Mouse (Mus musculus) megakaryocyte, embryonic 14.5 days (primary cell): ENCODE measurements around the gene 1700025G04Rik. TPM values are rescaled to one million over a fixed set of nuclear protein-coding genes. Genes with fewer than 3 reads are reported as not detected.

ENCODE experiments used
- H3K27me3 ChIP-seq: replicated peaks from 2 replicates; pipeline ENCODE3; 2012; ENCODE audit warnings: inconsistent platforms
- H3K36me3 ChIP-seq: replicated peaks from 2 replicates; pipeline ENCODE3; 2012; ENCODE audit warnings: low read length, inconsistent platforms, mixed read lengths
- H3K4me1 ChIP-seq: 2 replicates; pipeline ENCODE4 v1.6.1; 2012; ENCODE audit warnings: inconsistent platforms
- H3K4me3 ChIP-seq: replicated peaks from 2 replicates; pipeline ENCODE3; 2012; ENCODE audit warnings: moderate library complexity, mild to moderate bottlenecking, inconsistent platforms
- H3K9me3 ChIP-seq: 2 replicates; pipeline ENCODE4 v1.6.1; 2012; ENCODE audit warnings: inconsistent platforms
- FLI1 ChIP-seq: IDR thresholded peaks from 2 replicates; pipeline ENCODE4 v1.6.1; 2012; ENCODE audit warnings: low read length, inconsistent platforms, mixed read lengths
- GATA1 ChIP-seq: IDR thresholded peaks from 3 replicates; pipeline ENCODE4 v1.6.1; 2012; ENCODE audit warnings: mixed read lengths, low read length, inconsistent platforms, borderline replicate concordance
- polyA plus RNA-seq: library from polyadenylated mRNA; stranded (reverse); fragments of >175 nt; gene quantifications from 2 replicates; pipeline ENCODE4 v1.2.3, GENCODE M21; 2012; ENCODE audit warnings: low replicate concordance; ENCODE audit not compliant: insufficient read depth

Gene 1700025G04Rik
- polyA plus RNA-seq, 1 experiment = 1.1 TPM

- Histone ChIP-seq H3K36me3 (peaks cover 25% of the 10 kb centered on the region), H3K4me3 (peak overlapping the region; percentile 23), H3K4me1 (peaks cover 26% of the 10 kb centered on the region), H3K9me3 (no peaks in the 10 kb centered on the region), H3K27me3 (no peaks in the 10 kb centered on the region)
- TF ChIP-seq GATA1 (no peak), FLI1 (no peak)
Measured at GRCm38 (mm10) chr1:152008473-152008991, 81.4 kb downstream of the 1700025G04Rik start.

GRCm38 (mm10) chr1:152006529-152006928, 83.4 kb downstream of the 1700025G04Rik start:
- H3K9me3 ChIP-seq = no peaks in the 10 kb centered on the region
- H3K4me3 ChIP-seq = no peak overlapping the region
- peaks cover 23% of the 10 kb centered on the region for H3K4me1 ChIP-seq
- TF ChIP-seq FLI1 (no peak), GATA1 (no peak)
- peaks cover 28% of the 10 kb centered on the region for H3K36me3 ChIP-seq
- H3K27me3 ChIP-seq = no peaks in the 10 kb centered on the region

DNA sequence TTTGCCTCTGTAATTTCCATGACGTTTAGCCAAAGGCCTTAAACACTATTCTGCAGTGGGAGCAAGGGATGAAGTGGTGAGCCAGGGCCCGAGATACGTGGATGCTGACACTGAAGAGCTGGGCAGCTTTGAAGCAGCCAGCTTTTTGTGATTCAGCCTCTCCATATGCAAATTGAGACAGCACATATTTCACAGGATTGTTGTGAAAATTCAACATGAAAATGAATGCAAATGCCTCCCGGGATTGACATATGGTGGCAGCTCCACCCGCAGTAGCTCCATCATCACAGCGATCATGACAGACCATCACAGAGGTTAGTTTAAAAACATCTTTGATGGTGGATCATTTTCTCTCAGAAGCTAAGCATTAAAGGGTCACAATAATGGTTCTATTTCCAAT, 85.4 kb downstream of the 1700025G04Rik start:
- Histone ChIP-seq H3K4me1 (peaks cover 24% of the 10 kb centered on the region), H3K9me3 (no peaks in the 10 kb centered on the region), H3K27me3 (no peaks in the 10 kb centered on the region), H3K36me3 (peaks cover 28% of the 10 kb centered on the region), H3K4me3 (no peak overlapping the region)
- TF ChIP-seq GATA1 (no peak), FLI1 (no peak)

GRCm38 (mm10) chr1:152000461-152000860, 89.5 kb downstream of the 1700025G04Rik start:
- H3K27me3 ChIP-seq = no peaks in the 10 kb centered on the region
- H3K9me3 ChIP-seq = no peaks in the 10 kb centered on the region
- TF ChIP-seq FLI1 = no peak
- no peak for TF ChIP-seq GATA1
- peaks cover 16% of the 10 kb centered on the region for H3K36me3 ChIP-seq
- no peak overlapping the region for H3K4me3 ChIP-seq
- H3K4me1 ChIP-seq = peaks cover 19% of the 10 kb centered on the region

GRCm38 (mm10) chr1:151999424-151999842, 90.5 kb downstream of the 1700025G04Rik start:
- TF ChIP-seq FLI1 (no peak), GATA1 (no peak)
- Histone ChIP-seq H3K36me3 (peaks cover 8% of the 10 kb centered on the region), H3K4me1 (peaks cover 19% of the 10 kb centered on the region), H3K4me3 (no peak overlapping the region), H3K27me3 (no peaks in the 10 kb centered on the region), H3K9me3 (no peaks in the 10 kb centered on the region)

- Histone ChIP-seq H3K27me3 (no peaks in the 10 kb centered on the region), H3K9me3 (no peaks in the 10 kb centered on the region), H3K4me1 (peaks cover 19% of the 10 kb centered on the region), H3K4me3 (no peak overlapping the region), H3K36me3 (peaks cover 6% of the 10 kb centered on the region)
- no peak for TF ChIP-seq GATA1
- no peak for TF ChIP-seq FLI1
Measured at GRCm38 (mm10) chr1:151998721-151999206, 91.2 kb downstream of the 1700025G04Rik start.

DNA sequence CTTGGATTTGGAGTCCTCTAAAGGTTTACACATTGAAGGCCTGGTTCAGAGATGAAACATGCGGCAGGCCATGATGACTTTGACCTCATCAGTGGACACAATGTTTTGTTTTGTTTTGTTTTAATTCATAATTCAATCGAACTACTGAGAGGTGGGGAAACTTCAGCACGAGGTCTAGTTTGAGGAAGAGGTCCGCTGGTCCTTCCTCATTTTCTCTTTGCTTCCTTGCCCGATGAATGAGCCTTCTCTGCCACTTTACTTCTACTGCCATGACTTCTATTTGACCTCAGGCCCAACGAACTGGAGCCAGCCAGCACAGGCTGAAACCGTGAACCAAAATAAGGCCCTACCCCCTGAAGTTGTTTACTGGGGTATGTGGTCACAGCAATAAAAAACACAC, 92.3 kb downstream of the 1700025G04Rik start:
- Histone ChIP-seq H3K27me3 (no peaks in the 10 kb centered on the region), H3K9me3 (no peaks in the 10 kb centered on the region), H3K4me3 (no peak overlapping the region), H3K36me3 (peaks cover 4% of the 10 kb centered on the region), H3K4me1 (peaks cover 19% of the 10 kb centered on the region)
- no peak for TF ChIP-seq FLI1
- TF ChIP-seq GATA1 = no peak

DNA sequence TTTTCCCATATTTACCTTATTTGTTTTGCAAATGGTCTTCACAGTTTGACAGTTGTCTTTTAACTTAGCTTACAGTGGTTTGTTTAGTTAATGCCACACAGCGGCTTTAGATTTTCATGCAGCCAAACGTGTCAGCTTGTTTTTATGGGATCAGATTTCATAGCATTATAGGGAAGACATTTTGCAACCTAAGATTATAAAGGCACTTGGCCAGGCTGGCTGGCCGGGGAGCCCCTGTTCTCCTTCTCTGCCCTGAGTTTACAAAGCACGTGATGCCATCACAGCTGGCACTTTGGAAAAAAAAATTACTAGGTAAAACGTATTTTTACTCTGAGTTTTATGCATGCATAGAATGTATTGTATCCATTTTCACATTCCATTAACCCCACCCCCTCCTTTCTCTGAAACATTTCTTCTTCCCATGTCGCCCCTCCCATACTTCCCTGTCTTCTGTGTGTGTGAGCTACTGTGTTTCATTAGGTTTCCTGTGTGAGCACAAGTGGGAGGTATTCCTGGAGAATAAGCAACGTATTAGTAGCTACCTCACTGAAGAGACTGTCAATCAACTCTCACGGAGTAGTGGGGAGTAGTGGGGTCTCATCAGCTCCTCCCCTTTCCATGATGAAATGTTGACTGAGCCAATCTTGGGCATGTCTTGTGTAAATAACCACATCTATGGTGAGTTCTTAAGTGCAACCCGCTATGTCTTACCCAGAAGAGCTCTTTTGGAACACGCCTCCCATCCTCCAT, 93.8 kb downstream of the 1700025G04Rik start:
- TF ChIP-seq FLI1 (no peak), GATA1 (no peak)
- Histone ChIP-seq H3K4me3 (no peak overlapping the region), H3K9me3 (peaks cover 4% of the 10 kb centered on the region), H3K27me3 (no peaks in the 10 kb centered on the region), H3K36me3 (peaks cover 2% of the 10 kb centered on the region), H3K4me1 (peaks cover 19% of the 10 kb centered on the region)

- H3K4me1 ChIP-seq = peaks cover 13% of the 10 kb centered on the region
- H3K27me3 ChIP-seq = peaks cover 4% of the 10 kb centered on the region
- peaks cover 4% of the 10 kb centered on the region for H3K9me3 ChIP-seq
- no peak overlapping the region for H3K4me3 ChIP-seq
- TF ChIP-seq GATA1 (no peak), FLI1 (no peak)
- peaks cover 2% of the 10 kb centered on the region for H3K36me3 ChIP-seq
Measured at GRCm38 (mm10) chr1:151994271-151994670, 95.7 kb downstream of the 1700025G04Rik start.

- TF ChIP-seq GATA1 (no peak), FLI1 (no peak)
- H3K9me3 ChIP-seq = peaks cover 4% of the 10 kb centered on the region
- H3K27me3 ChIP-seq = peaks cover 5% of the 10 kb centered on the region
- no peaks in the 10 kb centered on the region for H3K4me1 ChIP-seq
- no peak overlapping the region for H3K4me3 ChIP-seq
- H3K36me3 ChIP-seq = peaks cover 2% of the 10 kb centered on the region
Measured at GRCm38 (mm10) chr1:151991505-151991904, 98.4 kb downstream of the 1700025G04Rik start.
